Mouse (Mus musculus): Measurements from ENCODE around the gene Prr36. TPM values are rescaled to one million over a fixed set of nuclear protein-coding genes. Genes with fewer than 3 reads are reported as not detected.

Gene Prr36
- total and polyA plus RNA-seq, 3 experiments = 0.08 to 0.58 TPM; not detected in 1

GRCm38 (mm10) chr8:4212809-4213209 lies 4.5 kb downstream of the Prr36 start:
- Histone ChIP-seq H3K9ac (ENCODE audit: control insufficient read depth, low read depth, low read length, poor library complexity, severe bottlenecking) (peak overlapping the region; percentile 45), H3K4me3 (ENCODE audit: control insufficient read depth in 1 of 2, insufficient read depth in 1 of 2, low read depth in 2 of 2, low read length in 2 of 2) (peak overlapping the region; percentile 60 to 88), H3K27me3 (ENCODE audit: control insufficient read depth in 1 of 2, insufficient read depth in 2 of 2, low read length in 2 of 2) (no peaks in the 10 kb centered on the region), H3K79me2 (ENCODE audit: control insufficient read depth, insufficient read depth, low read length, poor library complexity) (no peaks in the 10 kb centered on the region), H3K36me3 (ENCODE audit: control insufficient read depth in 1 of 2, insufficient read depth in 2 of 2, low read length in 2 of 2) (no peaks in the 10 kb centered on the region; a peak in 1 of 4 replicates), H3K9me3 (replicated peaks; ENCODE audit: insufficient read depth, low read length) (no peaks in the 10 kb centered on the region), H3K4me1 (ENCODE audit: control insufficient read depth in 1 of 2, insufficient read depth in 2 of 2, low read length in 2 of 2) (peaks cover 2 to 15% of the 10 kb centered on the region in 2 experiments; a peak in 3 of 4 replicates), H3K27ac (ENCODE audit: control insufficient read depth, low read depth, low read length) (no peak overlapping the region)
- TF ChIP-seq RAD21 (IDR thresholded peaks at IDR 0.05; ENCODE audit: low read depth, low read length) (no peak), ZKSCAN1 (IDR thresholded peaks at IDR 0.05; ENCODE audit: low read depth, low read length) (no peak), TCF12 (IDR thresholded peaks at IDR 0.05; ENCODE audit: low read depth, low read length) (no peak), SIN3A (IDR thresholded peaks at IDR 0.05; ENCODE audit: low read length) (no peak), MXI1 (IDR thresholded peaks at IDR 0.05; ENCODE audit: low read depth, low read length) (no peak), POLR2A (IDR thresholded peaks at IDR 0.05; ENCODE audit: control insufficient read depth in 1 of 2, insufficient read depth in 1 of 2, low read depth in 1 of 2, low read length in 2 of 2, poor library complexity in 1 of 2) (no peak), ELF1 (IDR thresholded peaks at IDR 0.05; ENCODE audit: low read depth, low read length) (no peak), ZNF384 (IDR thresholded peaks at IDR 0.05; ENCODE audit: low read depth, low read length) (no peak), NELFE (IDR thresholded peaks at IDR 0.05; ENCODE audit: low read depth, low read length) (no peak), ZMIZ1 (IDR thresholded peaks at IDR 0.05; ENCODE audit: low read depth, low read length) (no peak), GATA1 (IDR thresholded peaks at IDR 0.05; ENCODE audit: low read depth, low read length) (no peak), MEF2A (IDR thresholded peaks at IDR 0.05; ENCODE audit: extremely low read depth, insufficient replicate concordance, low read depth, low read length, poor library complexity, severe bottlenecking) (no peak), TAL1 (IDR thresholded peaks at IDR 0.05; ENCODE audit: low read length) (no peak), SMC3 (IDR thresholded peaks at IDR 0.05; ENCODE audit: low read depth, low read length) (no peak), POLR2AphosphoS2 (IDR thresholded peaks at IDR 0.05; ENCODE audit: low read length) (no peak), CTCF (IDR thresholded peaks at IDR 0.05 in 2 of 3, conservative IDR thresholded peaks at IDR 0.05 in 1 of 3; ENCODE audit: control insufficient read depth in 1 of 3, insufficient read depth in 1 of 3, low read depth in 2 of 3, low read length in 3 of 3, poor library complexity in 1 of 3, severe bottlenecking in 1 of 3) (no peak), ZC3H11A (IDR thresholded peaks at IDR 0.05; ENCODE audit: low read depth, low read length) (no peak), MAX (IDR thresholded peaks at IDR 0.05; ENCODE audit: low read length) (no peak)
- peak; percentile 46 for DNase-seq (ENCODE audit: low read depth, low spot score)

DNA sequence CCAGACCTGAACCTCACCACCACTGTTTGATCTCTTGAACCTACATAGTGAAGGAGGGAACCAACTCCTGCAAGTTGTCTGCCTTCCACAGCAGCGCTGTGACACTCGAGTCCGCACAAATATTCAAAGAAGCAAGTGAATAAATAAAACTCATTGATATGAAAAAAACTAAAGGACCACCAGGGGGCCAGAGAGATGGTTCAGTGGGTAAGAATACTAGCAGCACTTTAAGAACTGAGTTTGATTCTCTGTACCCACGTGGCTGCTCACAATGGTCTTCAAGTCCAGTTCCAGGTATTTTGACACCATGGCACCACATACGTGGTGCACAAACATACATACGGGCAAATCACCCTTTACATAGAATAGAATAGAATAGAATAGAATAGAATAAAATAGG lies 6.2 kb downstream of the Prr36 start:
- TF ChIP-seq SIN3A (IDR thresholded peaks at IDR 0.05; ENCODE audit: low read length) = no peak
- peak; percentile 35 for TF ChIP-seq SMC3 (IDR thresholded peaks at IDR 0.05; ENCODE audit: low read depth, low read length)
- peak; percentile 3; the same call in 1 of the 2 replicates for TF ChIP-seq RAD21 (IDR thresholded peaks at IDR 0.05; ENCODE audit: low read depth, low read length)
- peak in 2 of 3 experiments; percentile 7 to 30; a peak in 2 of 6 replicates for TF ChIP-seq CTCF (IDR thresholded peaks at IDR 0.05 in 2 of 3, conservative IDR thresholded peaks at IDR 0.05 in 1 of 3; ENCODE audit: control insufficient read depth in 1 of 3, insufficient read depth in 1 of 3, low read depth in 2 of 3, low read length in 3 of 3, poor library complexity in 1 of 3, severe bottlenecking in 1 of 3)
- Histone ChIP-seq H3K27ac (ENCODE audit: control insufficient read depth, low read depth, low read length) (no peak overlapping the region), H3K9me3 (replicated peaks; ENCODE audit: insufficient read depth, low read length) (no peaks in the 10 kb centered on the region), H3K36me3 (ENCODE audit: control insufficient read depth in 1 of 2, insufficient read depth in 2 of 2, low read length in 2 of 2) (no peaks in the 10 kb centered on the region; a peak in 1 of 4 replicates), H3K9ac (ENCODE audit: control insufficient read depth, low read depth, low read length, poor library complexity, severe bottlenecking) (no peak overlapping the region), H3K27me3 (ENCODE audit: control insufficient read depth in 1 of 2, insufficient read depth in 2 of 2, low read length in 2 of 2) (no peaks in the 10 kb centered on the region), H3K79me2 (ENCODE audit: control insufficient read depth, insufficient read depth, low read length, poor library complexity) (no peaks in the 10 kb centered on the region), H3K4me3 (ENCODE audit: control insufficient read depth in 1 of 2, insufficient read depth in 1 of 2, low read depth in 2 of 2, low read length in 2 of 2) (no peak overlapping the region), H3K4me1 (ENCODE audit: control insufficient read depth in 1 of 2, insufficient read depth in 2 of 2, low read length in 2 of 2) (peaks cover 2 to 15% of the 10 kb centered on the region in 2 experiments; a peak in 3 of 4 replicates)
- DNase-seq (ENCODE audit: low read depth, low spot score) = peak; percentile 41

Measured in MEL (cell line).